Mouse (Mus musculus) layer of hippocampus, adult 8-10 months (tissue): Measurements from ENCODE around the gene Pink1. TPM values are rescaled to one million over a fixed set of nuclear protein-coding genes. Genes with fewer than 3 reads are reported as not detected.

Source experiments
- DNase-seq, 2 experiments: peaks; one replicate each; pipeline ENCODE4 v3.0.0; 2022; ENCODE audit warnings: low spot score in 2 of 2
- total RNA-seq, 4 experiments: library from RNA; stranded (reverse); gene quantifications; 2 replicates each; pipeline ENCODE4 v1.2.4; 2022

Gene Pink1
- total RNA-seq, 4 experiments from 2014 or later: 264 to 292 (median 274) TPM

DNA sequence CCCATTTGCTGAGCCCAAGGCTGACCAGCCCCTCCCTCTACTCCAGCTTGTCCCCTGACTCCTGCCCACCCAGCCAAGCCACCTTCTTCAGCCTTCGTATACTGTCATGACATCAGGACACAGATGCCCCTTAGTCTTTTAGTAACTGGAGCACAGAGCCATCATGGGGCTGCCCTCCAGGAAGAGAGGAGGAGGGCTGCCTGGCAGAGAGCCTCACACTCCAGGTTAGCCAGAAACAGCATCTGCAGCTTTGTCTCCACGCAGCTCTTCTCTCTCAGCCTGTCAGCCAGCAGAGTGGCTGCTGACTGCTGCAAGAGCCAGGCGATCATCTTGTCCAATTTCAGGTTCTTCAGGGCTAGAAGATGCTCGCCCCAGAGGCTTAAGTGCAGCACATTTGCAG lies 12.3 kb downstream of the Pink1 start:
- no peak for DNase-seq

DNA sequence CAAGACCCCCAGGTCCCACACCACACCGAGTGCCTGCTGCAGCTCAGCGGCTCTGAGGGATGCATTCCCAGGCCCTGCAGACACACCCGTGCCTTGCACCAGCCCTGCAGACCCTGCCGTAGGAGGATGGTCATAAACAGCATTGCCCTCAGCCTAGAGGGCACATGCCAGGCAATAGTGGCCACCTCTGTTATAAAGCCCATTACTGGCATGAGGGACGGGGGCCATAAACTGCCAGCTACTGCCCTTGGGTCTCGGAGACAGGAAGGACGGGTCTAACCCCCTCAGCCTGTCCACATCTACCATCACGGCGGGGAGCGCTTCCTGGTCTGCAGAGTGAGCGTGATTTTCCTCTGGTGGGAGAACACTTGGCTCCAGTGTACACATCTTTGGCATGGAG lies 13.1 kb downstream of the Pink1 start:
- DNase-seq: no peak

DNA sequence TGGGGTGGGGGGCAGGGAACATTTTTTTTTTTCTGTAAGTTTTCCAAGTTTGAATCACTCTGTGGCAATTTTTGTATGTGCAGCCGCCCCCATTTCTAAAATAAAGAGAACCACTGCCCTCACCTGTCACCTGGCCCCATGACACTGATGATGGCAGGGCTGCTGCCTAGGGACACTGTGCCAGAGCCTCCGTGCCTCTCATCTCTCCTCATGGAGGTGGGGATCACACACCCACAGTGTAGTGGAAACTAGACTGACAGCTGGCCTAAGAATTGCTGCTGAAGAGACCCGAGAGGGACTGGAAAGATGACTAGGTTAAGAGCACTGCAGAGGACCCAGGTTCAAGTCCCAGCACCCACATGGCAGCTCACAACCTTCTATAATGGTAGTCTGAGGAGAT lies 14.0 kb downstream of the Pink1 start:
- no peak for DNase-seq

DNA sequence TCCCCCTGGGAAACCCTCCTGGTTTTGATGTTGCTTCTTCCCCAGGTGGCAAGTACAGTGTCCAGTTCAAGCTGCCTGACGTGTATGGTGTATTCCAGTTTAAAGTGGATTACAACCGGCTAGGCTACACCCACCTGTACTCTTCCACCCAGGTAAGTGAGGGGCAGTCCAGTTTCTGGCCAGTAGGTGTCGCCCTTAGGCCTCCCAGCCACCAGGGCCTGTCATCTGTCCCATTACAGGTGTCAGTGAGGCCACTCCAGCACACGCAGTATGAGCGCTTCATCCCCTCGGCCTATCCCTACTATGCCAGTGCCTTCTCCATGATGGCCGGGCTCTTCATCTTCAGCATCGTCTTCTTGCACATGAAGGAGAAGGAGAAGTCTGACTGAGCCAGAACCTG lies 14.5 kb downstream of the Pink1 start:
- DNase-seq: no peak

DNA sequence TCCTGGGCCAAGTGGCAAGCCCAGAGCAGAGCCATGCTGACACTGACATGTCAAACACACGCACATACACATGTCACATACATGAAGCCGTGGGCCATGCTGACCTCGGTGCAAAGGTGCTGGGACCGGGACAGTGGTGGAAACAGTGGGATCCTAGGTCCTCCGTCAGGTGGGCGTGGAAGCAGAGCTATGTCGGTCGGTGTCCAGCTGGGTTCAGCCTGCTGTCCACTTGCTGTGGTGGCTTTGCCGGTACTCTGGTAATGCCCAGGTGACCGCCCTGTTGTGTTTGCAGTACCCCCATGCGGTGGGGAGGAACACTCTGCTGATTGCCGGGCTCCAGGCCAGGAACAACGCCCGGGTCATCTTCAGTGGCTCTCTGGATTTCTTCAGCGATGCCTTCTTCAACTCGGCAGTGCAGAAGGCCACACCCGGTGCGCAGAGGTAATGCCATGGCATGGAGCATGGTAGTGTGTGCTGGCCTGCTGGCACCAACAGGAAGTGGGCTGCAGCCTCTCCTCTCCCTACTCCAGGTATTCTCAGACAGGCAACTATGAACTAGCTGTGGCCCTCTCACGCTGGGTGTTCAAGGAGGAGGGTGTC lies 15.7 kb downstream of the Pink1 start:
- DNase-seq: no peak

DNA sequence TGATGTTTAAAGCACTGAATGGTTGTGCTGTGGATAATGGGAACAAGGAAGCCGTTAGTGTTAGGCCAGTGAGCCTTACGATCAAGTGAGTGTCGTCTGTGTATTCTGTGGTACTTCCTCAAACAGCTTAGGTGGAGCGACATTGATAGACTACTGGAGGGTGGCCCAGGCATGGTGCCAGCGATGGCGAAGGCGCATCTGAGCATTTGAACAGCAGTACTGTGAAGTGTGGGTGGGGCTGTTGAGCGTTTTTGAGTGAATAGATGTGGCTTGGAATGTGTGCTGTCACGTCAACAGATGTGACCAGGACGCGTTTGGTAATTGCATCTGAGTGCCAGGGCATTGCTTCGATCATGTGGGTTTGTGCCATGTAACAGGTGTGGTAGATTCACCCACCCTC lies 18.4 kb downstream of the Pink1 start:
- DNase-seq: no peak

DNA sequence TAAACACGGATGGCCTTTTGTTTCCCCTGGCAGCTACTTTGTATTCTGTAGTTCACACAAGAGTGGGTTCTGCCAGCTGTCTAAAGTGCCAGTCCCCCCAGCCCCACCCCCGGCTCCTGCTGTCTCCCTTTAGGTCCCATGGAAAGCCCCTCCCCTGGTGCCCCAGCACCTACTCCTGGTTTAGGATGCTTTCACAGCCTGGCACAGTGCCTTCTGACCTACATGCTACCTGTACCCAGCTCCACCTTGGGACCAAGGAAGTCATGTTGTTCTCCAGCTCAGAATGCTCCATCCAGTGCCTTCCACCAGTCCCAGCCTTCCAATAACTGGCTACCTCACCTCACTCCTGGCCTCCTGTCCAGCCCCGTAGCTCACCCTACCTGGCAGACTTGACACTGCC lies 19.1 kb downstream of the Pink1 start:
- no peak for DNase-seq

DNA sequence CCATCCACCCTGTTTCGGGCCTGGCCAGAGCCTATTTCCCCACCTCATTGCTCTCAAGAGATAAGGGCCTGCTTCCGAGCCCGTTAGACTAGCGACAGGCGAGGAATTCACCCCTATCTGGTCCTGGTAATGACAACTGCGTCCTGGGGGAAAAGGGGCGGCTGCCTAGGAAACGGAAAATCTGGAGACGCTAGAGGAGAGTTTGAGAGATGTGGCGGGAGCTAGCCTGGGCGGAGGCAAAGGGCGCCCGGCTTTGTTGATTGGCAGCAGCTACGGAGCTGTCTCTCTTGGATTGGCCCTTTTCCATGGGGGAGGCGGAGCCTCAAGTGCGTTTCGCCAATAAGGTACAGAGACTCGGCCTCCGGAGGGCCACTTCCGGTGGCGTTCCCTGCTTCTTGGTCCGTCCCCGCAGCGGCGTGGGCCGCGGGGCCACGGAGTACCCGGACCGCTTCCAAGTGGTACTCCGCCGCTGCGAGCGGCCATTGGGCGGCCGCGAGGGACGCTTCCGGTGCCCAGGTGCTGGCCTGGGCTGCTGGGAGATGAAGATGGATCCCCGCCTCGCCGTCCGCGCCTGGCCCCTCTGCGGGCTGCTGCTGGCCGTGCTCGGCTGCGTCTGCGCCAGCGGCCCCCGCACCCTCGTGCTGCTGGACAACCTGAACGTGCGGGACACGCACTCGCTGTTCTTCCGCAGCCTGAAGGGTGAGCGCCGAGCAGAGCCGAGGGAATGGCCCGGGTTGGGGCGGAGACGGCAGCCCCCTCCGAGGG lies 21.6 kb downstream of the Pink1 start, which contains the start of gene Ddost:
Gene Ddost, plus strand, starts transcription at position 391 of the 765 bp plus-strand sequence.
- peak; percentile 98 for DNase-seq

DNA sequence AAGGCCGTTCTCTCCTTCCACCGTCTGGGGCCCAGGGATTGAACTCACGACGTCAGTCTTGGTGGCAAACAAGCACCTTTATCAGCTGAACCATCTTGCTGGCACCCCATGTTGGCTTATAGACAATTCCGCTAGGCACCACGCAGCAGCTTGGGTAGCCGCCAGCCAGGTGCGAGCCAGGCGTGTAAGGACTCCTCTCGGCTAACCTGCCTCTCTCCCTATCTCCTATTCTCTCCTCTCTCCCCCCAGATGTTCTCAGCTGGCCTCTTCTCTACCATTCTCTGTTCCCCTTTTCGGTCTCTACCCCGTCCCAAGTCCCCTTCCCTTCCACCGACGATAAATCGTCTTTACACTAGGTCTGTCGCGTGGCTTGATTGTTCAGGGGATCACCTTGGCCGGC lies 22.4 kb downstream of the Pink1 start:
- no peak for DNase-seq

DNA sequence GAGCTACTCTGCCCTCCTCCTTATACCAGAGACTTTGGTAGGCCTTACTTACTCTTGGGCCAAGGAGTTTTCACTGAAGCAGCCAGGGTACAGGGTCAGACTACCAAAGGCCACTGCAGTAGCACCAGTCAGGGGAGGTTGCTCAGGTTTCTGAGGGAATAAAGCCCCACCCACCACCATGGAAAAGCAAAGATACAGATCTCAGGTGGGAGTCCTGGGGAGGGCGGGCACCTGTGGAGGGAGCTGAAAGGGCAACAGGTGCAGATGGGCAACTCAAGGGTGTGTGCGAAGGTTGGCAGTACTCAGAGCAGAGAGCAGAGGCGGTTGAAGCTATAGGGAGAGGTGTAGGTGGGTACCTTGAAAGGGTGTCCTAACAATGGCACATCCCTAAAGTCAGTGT lies 23.1 kb downstream of the Pink1 start:
- DNase-seq: no peak

DNA sequence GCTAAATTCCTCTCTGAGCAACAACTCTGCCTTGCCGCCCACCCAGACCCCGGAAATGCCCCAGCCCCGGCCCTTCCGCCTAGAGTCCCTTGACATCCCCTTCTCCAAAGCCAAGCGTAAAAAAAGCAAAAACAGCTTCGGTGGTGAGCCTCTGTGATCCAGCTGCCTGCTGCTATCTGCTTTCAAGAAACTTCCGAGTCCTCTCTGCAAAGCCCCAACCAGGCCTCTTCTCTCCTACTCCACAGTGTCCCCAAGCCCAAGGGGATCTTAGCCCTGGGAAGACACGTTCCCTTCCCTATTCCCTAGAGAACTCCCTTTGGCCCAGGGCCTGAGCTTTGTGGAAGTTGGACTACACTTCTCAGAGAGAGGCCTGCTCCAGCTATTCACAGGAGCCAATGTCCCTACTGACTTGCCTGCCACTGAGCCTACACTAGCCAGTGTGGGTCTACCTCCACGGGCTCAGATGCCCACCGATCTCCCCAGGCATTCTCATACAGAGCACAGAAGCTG lies 24.8 kb downstream of the Pink1 start:
- DNase-seq: no peak

DNA sequence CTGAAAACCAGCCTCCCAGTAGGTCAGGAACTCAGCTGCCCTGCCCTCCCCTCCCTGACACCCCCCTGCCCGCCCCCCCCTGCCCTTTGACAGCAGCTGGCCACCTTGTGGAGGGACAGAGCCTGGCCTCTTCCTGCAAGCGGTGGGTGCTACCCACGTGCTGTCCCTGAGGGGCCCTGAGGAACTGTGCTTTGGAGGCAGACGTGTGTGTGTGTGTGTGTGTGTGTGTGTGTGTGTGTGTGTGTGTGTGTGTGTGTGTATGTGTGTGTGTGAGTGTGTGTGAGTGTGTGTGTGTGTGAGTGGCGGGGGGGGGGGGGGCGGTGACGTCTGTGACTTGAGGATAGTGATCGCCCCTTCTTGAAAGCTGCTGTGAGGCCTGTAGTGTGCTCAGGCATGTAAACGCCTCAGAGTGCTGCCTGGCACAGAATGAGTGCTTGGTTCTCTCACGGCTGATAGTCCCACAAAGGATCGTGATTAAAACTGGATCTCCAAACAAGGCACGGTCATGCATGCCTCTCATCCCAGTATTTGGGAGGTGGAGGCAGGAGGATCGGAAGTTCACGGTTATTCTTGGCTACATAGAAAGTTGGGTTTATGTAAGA lies 32.1 kb downstream of the Pink1 start:
- no peak for DNase-seq

DNA sequence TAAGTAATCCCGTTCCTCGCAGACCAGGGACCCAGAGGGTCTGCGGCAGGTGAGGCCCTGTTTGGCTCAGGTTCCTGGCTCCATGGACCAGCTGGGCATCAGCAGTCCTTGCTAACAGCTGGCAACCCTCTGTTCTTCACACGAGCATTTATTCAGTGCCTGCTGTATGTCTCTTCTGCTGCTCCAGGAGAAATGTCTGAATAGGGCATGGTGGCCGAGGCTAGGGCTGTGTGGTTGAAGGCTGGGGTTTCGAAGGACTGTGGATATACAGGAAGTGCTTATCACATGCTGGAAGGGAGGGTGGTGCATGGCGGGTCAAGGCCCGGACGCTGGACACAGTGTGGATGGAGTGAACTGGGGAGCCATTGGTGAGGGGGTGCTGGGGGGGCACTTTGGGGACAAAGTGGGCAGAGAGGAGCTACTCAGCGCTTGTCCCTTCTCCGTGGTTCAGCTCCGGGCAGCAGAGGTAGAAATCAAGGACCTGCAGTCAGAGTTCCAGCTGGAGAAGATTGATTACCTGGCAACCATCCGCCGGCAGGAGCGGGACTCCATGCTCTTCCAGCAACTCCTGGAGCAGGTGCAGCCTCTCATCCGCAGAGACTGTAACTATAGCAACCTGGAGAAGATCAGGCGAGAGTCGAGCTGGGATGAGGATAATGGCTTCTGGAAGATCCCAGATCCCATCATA lies 32.7 kb downstream of the Pink1 start:
- DNase-seq: no peak

DNA sequence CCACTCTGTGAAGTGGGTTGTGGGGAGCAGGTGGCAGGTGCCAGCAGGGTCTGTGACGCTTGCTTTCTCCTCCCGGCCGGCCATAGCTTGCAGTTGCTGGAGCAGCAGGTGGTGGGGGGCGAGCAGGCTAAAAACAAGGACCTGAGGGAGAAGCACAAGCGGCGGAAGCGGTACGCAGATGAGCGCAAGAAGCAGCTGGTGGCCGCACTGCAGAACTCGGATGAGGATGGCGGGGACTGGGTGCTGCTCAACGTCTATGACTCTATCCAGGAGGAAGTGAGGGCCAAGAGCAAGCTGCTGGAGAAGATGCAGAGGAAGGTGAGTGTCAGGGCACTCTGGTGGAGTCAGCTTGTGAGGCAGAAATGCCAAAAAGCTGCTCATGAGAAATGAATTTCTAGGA lies 34.1 kb downstream of the Pink1 start:
- no peak for DNase-seq

DNA sequence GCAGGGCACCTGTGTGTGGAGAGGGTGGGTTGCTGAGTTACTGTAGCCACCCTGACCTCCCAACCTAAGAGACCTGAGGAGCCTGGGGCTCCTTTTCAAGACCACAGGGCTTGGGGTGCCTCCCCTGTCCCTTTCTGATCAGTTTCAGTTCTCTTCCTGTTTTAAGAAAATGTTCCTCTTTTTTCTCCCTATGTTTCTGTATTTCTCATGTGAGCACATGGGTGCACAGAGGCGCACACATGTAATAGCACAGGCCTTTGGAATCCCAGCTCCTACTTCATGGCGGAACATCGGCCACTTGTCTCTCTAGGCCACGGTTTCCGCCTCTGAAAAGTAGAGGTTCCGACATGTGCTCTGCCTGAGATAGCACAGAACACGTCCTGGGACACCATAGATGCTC lies 37.4 kb downstream of the Pink1 start:
- no peak for DNase-seq

DNA sequence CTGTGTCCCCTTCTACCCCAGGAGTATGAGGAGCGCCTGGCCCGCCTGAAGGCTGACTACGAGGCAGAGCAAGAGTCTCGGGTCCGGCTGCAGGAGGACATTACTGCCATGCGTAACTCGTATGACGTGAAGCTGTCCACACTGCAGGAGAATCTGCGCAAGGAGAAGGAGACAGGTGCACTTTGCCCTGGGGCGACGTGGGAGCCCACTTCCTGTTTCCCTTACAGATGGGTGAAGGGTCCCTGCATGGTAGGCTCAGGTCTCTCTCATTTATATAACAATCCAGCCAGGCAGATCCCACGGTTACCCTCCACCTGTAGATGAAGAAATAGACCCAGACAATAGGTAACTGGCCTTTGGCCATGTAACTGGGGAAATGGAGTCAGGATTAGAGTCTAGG lies 39.7 kb downstream of the Pink1 start:
- no peak for DNase-seq

DNA sequence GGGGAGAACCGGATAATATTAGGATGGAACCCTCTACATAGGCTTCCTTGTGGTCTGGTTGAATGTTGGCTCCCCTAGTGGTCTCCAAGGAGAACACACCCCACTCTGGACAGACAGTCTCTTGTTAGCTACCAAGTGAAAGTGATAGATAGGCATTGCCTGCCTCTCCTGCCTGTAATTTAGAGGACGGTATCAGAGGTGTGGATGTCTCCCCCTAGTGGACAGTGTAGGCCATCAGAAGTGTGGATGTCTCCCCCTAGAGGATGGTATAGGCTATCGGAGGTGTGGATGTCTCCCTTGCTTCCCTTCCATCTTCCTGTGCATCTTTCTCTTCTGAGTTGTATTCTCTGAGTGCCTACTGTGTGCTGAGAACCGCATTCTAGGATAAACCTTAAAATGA lies 43.3 kb downstream of the Pink1 start:
- peak; percentile 59 to 72 for DNase-seq

DNA sequence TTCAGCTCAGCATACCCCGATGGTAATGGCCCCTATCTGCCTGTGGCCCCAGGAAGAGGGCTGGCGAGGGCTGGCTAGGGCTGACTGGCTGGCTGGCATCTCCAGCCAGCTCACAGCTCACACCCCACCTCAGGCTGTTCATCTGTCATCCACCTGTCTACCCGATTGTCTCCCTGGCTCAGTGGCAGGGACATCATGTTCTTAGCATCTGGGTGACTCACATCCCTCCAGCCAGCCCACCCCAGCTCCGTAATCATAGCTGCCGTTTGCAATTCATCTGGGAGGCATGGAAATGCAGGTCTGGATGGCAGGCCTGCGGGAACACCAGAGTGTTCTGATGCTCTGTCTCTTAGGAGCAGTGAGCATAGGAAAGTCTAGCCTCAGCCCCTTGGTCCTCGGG lies 47.8 kb downstream of the Pink1 start:
- peak in 1 of 2 experiments; percentile 27 for DNase-seq

DNA sequence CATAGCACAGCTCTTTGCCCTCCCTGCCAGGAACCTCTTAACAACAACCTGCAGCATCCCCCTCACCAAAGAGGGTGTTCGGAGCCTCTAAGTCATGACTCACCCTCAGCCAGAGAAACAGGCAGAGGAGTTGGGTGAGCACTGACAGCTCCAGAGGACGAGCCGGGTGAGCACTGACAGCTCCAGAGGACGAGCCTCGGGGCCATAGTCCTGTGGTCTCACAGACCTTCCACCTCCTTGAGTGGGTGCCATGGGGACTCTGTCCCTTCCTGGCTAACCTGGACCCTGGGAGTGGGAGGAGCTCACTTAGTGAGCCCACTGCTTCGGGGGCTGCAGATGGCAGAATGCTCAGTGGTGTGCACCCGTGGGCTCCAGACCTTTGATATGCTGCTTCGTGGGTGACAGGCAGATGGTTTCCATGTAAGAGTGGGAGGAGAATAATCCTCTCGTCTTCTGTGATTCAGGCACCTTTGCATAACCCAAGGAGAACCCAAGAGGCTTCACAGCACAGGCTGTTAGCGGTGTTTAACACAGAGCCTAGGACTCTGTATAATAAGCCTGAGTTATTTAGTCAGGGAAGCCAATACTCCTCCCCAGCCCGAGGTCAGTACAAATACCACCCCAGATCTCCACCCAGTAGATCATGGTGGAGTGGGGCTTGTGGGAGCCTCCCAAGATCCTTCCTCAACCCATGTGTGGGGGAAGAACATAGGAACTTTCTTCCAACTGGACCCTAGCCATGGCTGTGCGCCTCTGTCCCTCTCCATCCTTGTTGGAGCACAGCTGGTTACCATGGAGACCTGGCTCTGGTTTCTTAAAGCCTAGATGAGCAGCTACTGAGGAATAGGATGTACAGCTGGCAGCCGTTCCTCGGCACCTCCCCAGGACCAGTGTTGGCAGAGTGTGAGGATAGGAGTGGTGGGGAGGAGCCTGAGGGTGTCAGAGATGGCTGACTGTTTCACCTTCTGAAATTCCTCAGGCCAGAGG lies 53.8 kb downstream of the Pink1 start:
- peak; percentile 58 to 64 for DNase-seq

DNA sequence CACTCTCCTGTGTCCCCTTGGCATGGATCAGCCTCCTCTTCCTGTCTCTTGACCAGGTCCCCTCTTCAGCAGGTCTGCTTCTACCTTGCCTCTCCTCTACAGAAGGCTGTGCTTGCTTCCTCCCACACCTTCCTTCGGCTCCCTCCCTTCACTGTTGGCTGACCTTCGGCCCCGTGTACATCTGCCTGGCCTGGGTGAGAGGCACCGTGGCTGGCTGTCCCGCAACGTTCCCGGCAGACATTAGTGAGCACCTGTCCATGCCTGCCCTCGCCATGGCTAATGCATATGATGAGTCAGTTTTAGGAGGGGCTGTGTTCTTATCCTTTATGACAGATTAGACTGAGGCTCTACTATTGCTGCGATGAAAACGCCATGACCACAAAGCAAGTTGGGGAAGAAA lies 58.2 kb downstream of the Pink1 start:
- DNase-seq: no peak
